Comparison of ENCODE assay signal across 30 mouse cellular contexts in the genomic region with DNA sequence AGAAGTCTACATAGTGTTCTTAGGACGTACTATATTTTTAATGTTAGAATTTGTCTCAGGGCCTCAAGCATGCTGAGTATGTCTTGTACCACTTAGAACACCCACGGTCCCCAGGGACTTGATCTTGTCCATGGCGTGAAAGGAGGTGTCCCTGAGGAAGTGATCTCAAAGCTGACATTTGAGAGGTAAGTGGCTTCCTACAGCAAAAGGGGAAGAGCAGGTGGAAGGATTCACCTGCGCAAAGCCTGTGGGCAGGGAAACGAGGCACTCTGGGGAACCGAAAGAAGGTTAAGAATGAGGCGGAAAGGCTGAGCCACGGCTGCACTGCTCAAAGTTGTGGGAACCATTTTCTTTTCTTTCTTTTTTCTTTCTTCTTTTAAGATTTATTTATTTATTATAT. TPM values are rescaled to one million over a fixed set of nuclear protein-coding genes. Genes with fewer than 3 reads are reported as not detected.
DNase-seq lines count a peak whose midpoint lies in the region; ATAC-seq lines count a peak whose summit lies in the region.
"Had no signal": no experiment of that assay in that cellular context is flagged by ENCODE, and none has a peak within 500 bp of the region (broad histone marks: within the 10 kb centered on the region; RNA-seq: fewer than 3 reads in every experiment).

No protein-coding gene starts in this region.

- no peak overlapping the region for H3K9ac ChIP-seq in forebrain, embryonic 11.5 days (ENCODE audit: low read length)
- no peak overlapping the region for H3K9ac ChIP-seq in forebrain, embryonic 16.5 days (replicated peaks; ENCODE audit: low read depth, low read length)
- H3K9ac ChIP-seq in kidney, embryonic 14.5 days (ENCODE audit: low read depth, low read length): no peak overlapping the region
- H3K9ac ChIP-seq: embryonic facial prominence, embryonic 13.5 days; embryonic facial prominence, embryonic 15.5 days; forebrain, embryonic 13.5 days; forebrain, embryonic 15.5 days had no signal

- intact Hi-C loops in heart, postnatal 25 days (cut with DNase I): no loop called here

- no peak overlapping the region for H3K27ac ChIP-seq in forebrain, embryonic 11.5 days (ENCODE audit: low read depth, low read length)
- no peak overlapping the region for H3K27ac ChIP-seq in forebrain, embryonic 16.5 days (ENCODE audit: low read length)
- H3K27ac ChIP-seq in heart, embryonic 10.5 days: no peak overlapping the region
- no peak overlapping the region for H3K27ac ChIP-seq in kidney, embryonic 14.5 days (ENCODE audit: low read depth, low read length)
- H3K27ac ChIP-seq: embryonic facial prominence, embryonic 13.5 days; embryonic facial prominence, embryonic 15.5 days; forebrain, embryonic 10.5 days; forebrain, embryonic 13.5 days; forebrain, embryonic 15.5 days had no signal

- no peaks in the 10 kb centered on the region for H3K9me3 ChIP-seq in forebrain, embryonic 11.5 days (ENCODE audit: control insufficient read depth, low read length)
- H3K9me3 ChIP-seq in forebrain, embryonic 16.5 days (ENCODE audit: control insufficient read depth, low read length): no peaks in the 10 kb centered on the region
- no peaks in the 10 kb centered on the region for H3K9me3 ChIP-seq in heart, embryonic 10.5 days
- H3K9me3 ChIP-seq in kidney, embryonic 14.5 days (ENCODE audit: control insufficient read depth, low read length): no peaks in the 10 kb centered on the region
- H3K9me3 ChIP-seq: embryonic facial prominence, embryonic 13.5 days; embryonic facial prominence, embryonic 15.5 days; forebrain, embryonic 10.5 days; forebrain, embryonic 13.5 days; forebrain, embryonic 15.5 days; G1E had no signal

- H3K27me3 ChIP-seq in forebrain, embryonic 11.5 days (ENCODE audit: control insufficient read depth, insufficient read depth, low read length): no peaks in the 10 kb centered on the region
- no peaks in the 10 kb centered on the region for H3K27me3 ChIP-seq in forebrain, embryonic 16.5 days (replicated peaks; ENCODE audit: control insufficient read depth, insufficient read depth, low read length)
- H3K27me3 ChIP-seq in heart, embryonic 10.5 days (ENCODE audit: insufficient read depth, poor library complexity, severe bottlenecking): no peaks in the 10 kb centered on the region
- no peaks in the 10 kb centered on the region for H3K27me3 ChIP-seq in kidney, embryonic 14.5 days (ENCODE audit: control insufficient read depth, insufficient read depth, low read length)
- H3K27me3 ChIP-seq: embryonic facial prominence, embryonic 13.5 days; embryonic facial prominence, embryonic 15.5 days; forebrain, embryonic 13.5 days; forebrain, embryonic 15.5 days; Patski had no signal

- DNase-seq in forebrain, embryonic 11.5 days (ENCODE audit: low spot score): peak; percentile 15
- DNase-seq in heart, embryonic 10.5 days (ENCODE audit: low spot score): peak; percentile 13
- DNase-seq in heart, postnatal 25 days (ENCODE audit: low spot score): no peak
- peak; percentile 72 to 74 for DNase-seq in B cell, adult 2 months
- DNase-seq in cerebellum, adult 11 months: no peak
- DNase-seq: adrenal gland, adult 8-10 months; adrenal gland, postnatal 14 days; adrenal gland, postnatal 36 days; cerebellum, adult 18-20 months; cerebellum, adult 8-10 months; cerebellum, adult 9-11 months; cerebellum, postnatal 14 days; cerebellum, postnatal 36 days; embryo, embryonic 11 days had no signal

- no peak overlapping the region for H3K4me3 ChIP-seq in forebrain, embryonic 11.5 days (ENCODE audit: low read depth, low read length)
- H3K4me3 ChIP-seq in forebrain, embryonic 16.5 days (replicated peaks; ENCODE audit: low read length): no peak overlapping the region
- H3K4me3 ChIP-seq in heart, embryonic 10.5 days: no peak overlapping the region
- H3K4me3 ChIP-seq in kidney, embryonic 14.5 days (ENCODE audit: low read length): no peak overlapping the region
- H3K4me3 ChIP-seq: embryonic facial prominence, embryonic 13.5 days; embryonic facial prominence, embryonic 15.5 days; erythroblast, embryonic 14.5 days; forebrain, embryonic 10.5 days; forebrain, embryonic 13.5 days; forebrain, embryonic 15.5 days had no signal

- H3K4me1 ChIP-seq in forebrain, embryonic 11.5 days (replicated peaks; ENCODE audit: control insufficient read depth, insufficient read depth, low read length): no peaks in the 10 kb centered on the region
- no peaks in the 10 kb centered on the region for H3K4me1 ChIP-seq in forebrain, embryonic 16.5 days (replicated peaks; ENCODE audit: control insufficient read depth, insufficient read depth, low read length)
- H3K4me1 ChIP-seq in heart, embryonic 10.5 days: no peaks in the 10 kb centered on the region
- H3K4me1 ChIP-seq in kidney, embryonic 14.5 days (ENCODE audit: control insufficient read depth, insufficient read depth, low read length): no peaks in the 10 kb centered on the region
- H3K4me1 ChIP-seq: embryonic facial prominence, embryonic 15.5 days; forebrain, embryonic 10.5 days; forebrain, embryonic 13.5 days; forebrain, embryonic 15.5 days had no signal

- no peaks in the 10 kb centered on the region for H3K36me3 ChIP-seq in forebrain, embryonic 11.5 days (ENCODE audit: control insufficient read depth, insufficient read depth, low read length)
- no peaks in the 10 kb centered on the region for H3K36me3 ChIP-seq in forebrain, embryonic 16.5 days (ENCODE audit: control insufficient read depth, insufficient read depth)
- no peaks in the 10 kb centered on the region for H3K36me3 ChIP-seq in heart, embryonic 10.5 days
- H3K36me3 ChIP-seq in kidney, embryonic 14.5 days (ENCODE audit: control insufficient read depth, insufficient read depth, low read length): no peaks in the 10 kb centered on the region
- H3K36me3 ChIP-seq: embryonic facial prominence, embryonic 13.5 days; embryonic facial prominence, embryonic 15.5 days; forebrain, embryonic 10.5 days; forebrain, embryonic 15.5 days; G1E had no signal

- WGBS in forebrain, embryonic 11.5 days: 88% methylated on average over 8 of the region's 8 CpGs
- WGBS in forebrain, embryonic 16.5 days: 91% methylated on average over 8 of the region's 8 CpGs
- WGBS in heart, embryonic 10.5 days: 83% methylated on average over 8 of the region's 8 CpGs
- 90% methylated on average over 8 of the region's 8 CpGs for WGBS in kidney, embryonic 14.5 days

- no peak overlapping the region for H3K4me2 ChIP-seq in forebrain, embryonic 11.5 days (ENCODE audit: low read depth, low read length, severe bottlenecking)
- no peak overlapping the region for H3K4me2 ChIP-seq in forebrain, embryonic 16.5 days (ENCODE audit: low read length)
- no peak overlapping the region for H3K4me2 ChIP-seq in kidney, embryonic 14.5 days (replicated peaks; ENCODE audit: low read depth, low read length)
- H3K4me2 ChIP-seq: embryonic facial prominence, embryonic 13.5 days; embryonic facial prominence, embryonic 15.5 days; forebrain, embryonic 13.5 days; forebrain, embryonic 15.5 days had no signal

- no peak for ATAC-seq in forebrain, embryonic 11.5 days (replicated peaks; ENCODE audit: low FRiP score)
- ATAC-seq in forebrain, embryonic 16.5 days: no peak
- ATAC-seq in granulocyte monocyte progenitor cell, adult 5-6 weeks (replicated peaks; ENCODE audit: poor library complexity, severe bottlenecking): peak; percentile 11; the same call in 1 of the 2 replicates
- ATAC-seq in kidney, embryonic 14.5 days (ENCODE audit: low FRiP score, low TSS enrichment): no peak
- ATAC-seq: activated CD4-positive, CD25-positive, alpha-beta regulatory T cell, adult 4 months; forebrain, embryonic 13.5 days; forebrain, embryonic 15.5 days; Patski had no signal

RNA-seq across cellular contexts. Expression of gene Urad, which starts 29.7 kb away (rescaled TPM):
- not detected in 2 replicates for polyA plus RNA-seq in forebrain, embryonic 11.5 days (2014; fragmentation: Nextera tagmentation; extraction: Ambion mirVana)
- polyA plus RNA-seq in forebrain, embryonic 16.5 days (2015; fragmentation: Nextera tagmentation; extraction: Ambion mirVana): not detected in 2 replicates
- not detected in 2 replicates for polyA plus RNA-seq in heart, embryonic 10.5 days (2016; fragmentation: Nextera tagmentation; extraction: Ambion mirVana)
- total RNA-seq in heart, postnatal 25 days (2021): not detected
- total RNA-seq in granulocyte monocyte progenitor cell, adult 5-6 weeks (2014; fragmentation: Nextera tagmentation): not detected in 2 replicates
- not detected in 2 replicates for total RNA-seq in granulocyte monocyte progenitor cell, adult 5-6 weeks (2017)
- not detected in 2 replicates for polyA plus RNA-seq in kidney, embryonic 14.5 days (2014; fragmentation: Nextera tagmentation; extraction: Ambion mirVana)
- total RNA-seq: common myeloid progenitor, adult 5-6 weeks; G1E had no signal
- polyA plus RNA-seq: activated CD4-positive, CD25-positive, alpha-beta regulatory T cell, adult 4 months; C2C12; embryonic facial prominence, embryonic 11.5 days; embryonic facial prominence, embryonic 13.5 days; embryonic facial prominence, embryonic 15.5 days; erythroblast, embryonic 14.5 days; forebrain, embryonic 10.5 days; forebrain, embryonic 13.5 days; forebrain, embryonic 15.5 days; G1E; Patski had no signal

RNA-seq across cellular contexts. Expression of gene Cdx2, which starts 44.9 kb away (rescaled TPM):
- polyA plus RNA-seq in forebrain, embryonic 11.5 days (2014; fragmentation: Nextera tagmentation; extraction: Ambion mirVana): not detected in 2 replicates
- polyA plus RNA-seq in forebrain, embryonic 16.5 days (2015; fragmentation: Nextera tagmentation; extraction: Ambion mirVana): not detected in 2 replicates
- not detected in 2 replicates for polyA plus RNA-seq in heart, embryonic 10.5 days (2016; fragmentation: Nextera tagmentation; extraction: Ambion mirVana)
- not detected for total RNA-seq in heart, postnatal 25 days (2021)
- total RNA-seq in granulocyte monocyte progenitor cell, adult 5-6 weeks (2014; fragmentation: Nextera tagmentation): not detected in 2 replicates
- not detected in 2 replicates for total RNA-seq in granulocyte monocyte progenitor cell, adult 5-6 weeks (2017)
- not detected in 2 replicates for polyA plus RNA-seq in kidney, embryonic 14.5 days (2014; fragmentation: Nextera tagmentation; extraction: Ambion mirVana)
- total RNA-seq: adrenal gland, adult 18-20 months; adrenal gland, adult 8-10 months; adrenal gland, postnatal 14 days; adrenal gland, postnatal 36 days; common myeloid progenitor, adult 5-6 weeks; G1E had no signal
- polyA plus RNA-seq: activated CD4-positive, CD25-positive, alpha-beta regulatory T cell, adult 4 months; C2C12; embryonic facial prominence, embryonic 11.5 days; embryonic facial prominence, embryonic 13.5 days; embryonic facial prominence, embryonic 15.5 days; forebrain, embryonic 10.5 days; forebrain, embryonic 13.5 days; forebrain, embryonic 15.5 days; G1E had no signal

RNA-seq across cellular contexts. Expression of gene Flt3, which starts 48.4 kb away (rescaled TPM):
- 0.08 TPM in 1 of 2 replicates, not detected in the other for polyA plus RNA-seq in forebrain, embryonic 11.5 days (2014; fragmentation: Nextera tagmentation; extraction: Ambion mirVana)
- polyA plus RNA-seq in forebrain, embryonic 16.5 days (2015; fragmentation: Nextera tagmentation; extraction: Ambion mirVana): 0.10 and 0.18 TPM in 2 replicates
- polyA plus RNA-seq in heart, embryonic 10.5 days (2016; fragmentation: Nextera tagmentation; extraction: Ambion mirVana): 0.04 TPM in 1 of 2 replicates, not detected in the other
- under 1 TPM; 0.08 to 0.10 TPM for total RNA-seq in heart, postnatal 25 days (2021)
- 5.3 and 12.4 TPM in 2 replicates for total RNA-seq in granulocyte monocyte progenitor cell, adult 5-6 weeks (2014; fragmentation: Nextera tagmentation)
- 4.7 and 7.3 TPM in 2 replicates for total RNA-seq in granulocyte monocyte progenitor cell, adult 5-6 weeks (2017)
- polyA plus RNA-seq in kidney, embryonic 14.5 days (2014; fragmentation: Nextera tagmentation; extraction: Ambion mirVana): not detected in 2 replicates
- polyA plus RNA-seq: forebrain, embryonic 10.5 days; G1E had no signal

Comparison
In these comparisons a context has a peak if more than half of its experiments do, and no peak if none do; other contexts are left out.
1. DNase-seq: peak in forebrain, embryonic 11.5 days (single experiment), heart, embryonic 10.5 days (single experiment) and B cell, adult 2 months (2 of 2); none in heart, postnatal 25 days (single experiment) and cerebellum, adult 11 months (single experiment).